Mouse (Mus musculus) frontal cortex, postnatal 10 days (tissue): ENCODE measurements around the gene Gm21974.
A peak's percentile ranks its signal among the peaks of the same experiment; 100 is the strongest.
"Not testable (repeated sequence)": the region's sequence is repeated elsewhere in the genome, so short reads cannot be mapped to it uniquely, and the experiment has no call there.

Source experiments
- DNase-seq, 2 experiments: peaks; one replicate each; pipeline ENCODE4 v3.0.0; 2022; ENCODE audit warnings: low spot score in 2 of 2, mixed read lengths in 1 of 2

Gene Gm21974

DNA sequence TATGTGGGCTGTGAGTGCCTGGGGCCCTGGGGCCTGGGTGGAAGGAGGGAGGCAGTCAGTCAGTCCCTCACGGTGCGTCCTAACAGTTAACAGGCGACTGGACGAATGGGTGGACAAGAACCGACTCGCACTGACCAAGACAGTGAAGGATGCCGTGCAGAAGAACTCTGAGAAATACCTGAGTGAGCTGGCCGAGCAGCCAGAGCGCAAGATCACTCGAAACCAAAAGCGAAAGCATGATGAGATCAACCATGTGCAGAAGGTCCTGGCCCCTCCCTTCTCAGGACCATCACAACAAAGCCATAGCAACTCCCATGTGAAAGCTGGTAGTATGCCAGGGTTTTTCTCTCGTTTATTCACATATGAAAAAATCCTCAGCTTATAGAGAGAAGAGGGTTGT, 20.0 kb upstream of the Gm21974 start:
- DNase-seq = no peak

DNA sequence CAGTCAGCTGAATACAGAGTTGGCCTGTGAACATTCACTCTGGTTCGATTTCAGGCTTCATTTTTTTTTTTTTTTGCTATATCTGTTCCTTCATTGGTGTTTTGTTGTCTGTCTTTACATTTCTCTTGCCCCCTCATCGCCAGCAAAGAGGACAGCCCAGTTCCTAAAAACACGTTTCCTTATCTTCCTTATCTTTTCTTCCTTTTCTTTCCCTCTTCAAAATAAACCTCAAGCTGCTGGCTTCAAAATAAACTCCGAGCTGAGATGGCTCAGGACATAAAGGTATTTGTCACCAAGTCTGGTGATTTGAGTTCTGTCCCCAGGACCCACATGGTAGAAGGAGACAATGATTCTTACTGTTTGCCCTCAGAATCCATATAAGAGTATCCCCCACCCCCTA, 17.7 kb upstream of the Gm21974 start:
- no peak for DNase-seq

DNA sequence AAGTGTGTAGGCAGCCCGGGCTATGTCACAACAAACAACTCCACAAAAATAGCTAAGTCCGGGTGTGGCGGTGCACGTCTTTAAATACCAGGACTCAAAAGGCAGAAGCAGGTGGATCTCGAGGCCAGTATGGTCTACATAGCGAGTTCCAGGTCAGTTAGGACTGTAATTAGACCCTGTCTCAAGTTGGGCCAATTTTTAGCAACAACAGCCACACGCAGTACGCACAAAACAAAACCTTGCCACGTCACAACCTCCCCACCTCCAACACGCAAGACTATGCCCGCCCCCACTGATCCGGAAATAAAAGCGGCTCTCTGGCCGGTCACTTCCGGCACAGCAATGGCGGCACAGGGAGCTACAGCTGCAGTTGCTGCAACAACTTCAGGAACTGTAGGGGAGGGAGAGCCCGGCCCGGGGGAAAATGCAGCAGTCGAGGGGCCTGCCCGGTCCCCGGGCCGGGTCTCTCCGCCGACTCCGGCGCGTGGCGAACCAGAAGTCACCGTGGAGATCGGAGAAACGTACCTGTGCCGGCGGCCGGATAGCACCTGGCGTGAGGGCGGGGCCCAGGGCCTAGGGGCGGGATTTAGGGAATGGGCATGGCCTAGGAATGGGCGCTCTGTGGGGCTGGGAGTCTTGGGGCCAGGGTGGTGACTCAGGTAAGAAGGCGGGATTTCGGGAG, 17.1 kb upstream of the Gm21974 start, which contains the start of gene Kat8:
Kat8 (plus strand) TSS at position 327 of the 682 bp plus-strand sequence.
- DNase-seq = peak; percentile 68 to 83

DNA sequence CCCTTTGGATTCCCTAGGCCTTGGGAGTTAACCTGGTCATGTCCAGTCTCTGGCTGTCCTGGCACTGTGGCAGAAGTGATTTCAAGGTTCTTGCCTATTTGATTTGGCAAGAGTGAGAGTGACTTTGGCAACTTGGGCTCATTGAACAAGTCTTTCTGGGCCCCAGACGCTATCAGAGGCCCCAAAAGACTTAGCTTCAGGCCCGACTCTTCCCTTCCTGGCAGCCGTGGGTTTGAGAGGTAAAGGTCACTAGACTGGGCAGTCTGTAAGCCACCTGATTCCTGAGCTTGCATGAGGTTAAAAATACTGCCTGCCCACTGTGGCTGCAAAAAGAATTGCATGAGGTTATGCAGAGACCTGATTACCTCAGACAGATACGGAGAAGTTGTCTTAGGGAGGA, 13.4 kb upstream of the Gm21974 start:
- no peak for DNase-seq

DNA sequence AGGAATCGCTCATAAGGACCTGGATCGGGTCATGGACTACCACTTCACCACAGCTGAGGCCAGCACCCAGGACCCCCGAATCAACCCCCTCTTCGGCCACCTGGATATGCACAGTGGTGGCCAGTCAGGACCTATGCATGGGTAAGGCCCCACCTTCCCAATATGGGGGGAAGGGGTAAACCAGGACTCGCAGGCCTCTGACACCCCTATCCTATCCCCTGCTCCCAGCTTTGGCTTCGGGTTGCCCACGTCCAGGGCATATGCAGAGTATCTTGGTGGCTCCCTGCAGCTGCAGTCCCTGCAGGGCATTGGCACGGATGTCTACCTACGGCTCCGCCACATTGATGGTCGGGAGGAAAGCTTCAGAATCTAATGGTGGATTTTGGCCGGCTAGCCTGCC, 12.7 kb upstream of the Gm21974 start:
- no peak for DNase-seq

DNA sequence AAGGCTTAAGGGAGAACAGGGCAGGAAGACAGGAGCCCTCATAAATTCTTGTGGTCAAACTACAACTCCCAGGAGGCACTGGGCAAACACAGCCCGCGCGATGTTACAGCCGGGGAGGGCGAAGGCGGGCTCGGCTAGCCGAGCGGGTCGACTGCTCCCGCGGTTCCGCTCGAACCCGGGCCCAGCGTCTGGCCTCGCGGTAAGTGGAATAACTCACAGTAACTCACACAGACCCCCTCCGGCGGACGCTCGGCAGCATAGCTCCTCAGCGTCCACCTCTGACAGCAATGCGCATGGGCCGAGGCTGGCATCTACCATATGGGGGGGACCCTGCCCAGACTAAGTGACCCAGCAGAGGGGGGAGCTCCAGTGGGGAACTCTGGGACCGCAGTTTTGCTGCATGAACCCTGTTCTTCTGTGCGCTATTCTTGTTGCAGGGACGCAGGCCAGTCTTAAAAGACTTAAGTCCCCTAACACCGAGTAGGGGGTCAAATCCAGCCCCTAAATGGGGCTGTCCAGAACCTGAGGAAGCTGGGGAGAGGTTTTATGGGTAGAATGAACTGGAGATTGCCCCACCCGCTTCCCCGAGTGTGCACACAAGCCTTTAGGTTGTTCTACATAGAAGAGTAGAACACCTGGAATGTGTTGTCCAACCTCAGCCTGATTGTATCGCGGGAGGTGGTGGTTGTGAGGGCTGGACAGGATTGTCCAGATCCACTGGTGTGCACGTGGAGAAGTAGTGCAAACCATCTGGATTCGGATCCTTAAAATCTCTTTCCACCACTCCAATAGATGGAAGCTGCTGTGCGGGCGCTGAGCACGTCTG, 8.9 kb upstream of the Gm21974 start, which contains the start of gene Bckdk:
Bckdk (plus strand) TSS at position 112 of the 826 bp plus-strand sequence.
- DNase-seq = peak; percentile 80 to 89

DNA sequence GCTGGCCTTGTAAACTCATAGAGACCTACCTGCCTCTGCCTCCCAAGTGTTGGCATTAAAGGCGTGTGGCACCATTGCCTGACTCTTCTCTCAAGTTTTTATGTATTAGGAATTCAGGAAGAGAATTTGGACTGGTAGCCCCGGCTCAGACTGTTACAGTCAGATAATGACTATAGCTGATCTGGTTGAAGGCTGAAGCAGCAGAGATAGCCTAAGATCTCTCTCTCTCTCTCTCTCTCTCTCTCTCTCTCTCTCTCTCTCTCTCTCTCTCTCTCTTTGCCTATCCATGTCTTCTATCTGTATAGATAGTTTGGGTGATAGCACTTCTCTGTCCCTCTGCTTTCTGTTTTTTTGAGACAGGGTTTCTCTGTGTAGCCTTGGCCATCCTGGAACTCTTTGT, 6.5 kb upstream of the Gm21974 start:
- DNase-seq = no peak

DNA sequence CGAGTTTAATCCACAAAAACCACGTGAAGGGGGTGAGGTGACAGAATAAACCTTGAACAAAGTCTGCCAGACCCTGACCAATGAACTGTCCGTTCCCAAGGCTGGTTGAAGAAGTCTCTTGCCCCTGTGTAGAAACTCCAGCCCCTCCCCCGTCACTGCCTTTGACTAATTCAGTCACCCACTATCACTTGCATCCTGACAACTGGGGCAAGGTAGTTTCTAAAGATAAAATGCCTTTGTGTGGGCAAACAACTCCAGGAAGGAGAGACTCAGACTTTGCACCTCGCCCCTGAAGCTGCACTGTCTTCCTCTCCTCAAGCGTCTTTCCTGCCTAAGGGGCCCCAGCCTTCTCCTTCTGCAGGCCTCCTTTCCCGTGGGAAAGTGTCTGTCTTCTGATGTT, 4.7 kb upstream of the Gm21974 start:
- DNase-seq = no peak

DNA sequence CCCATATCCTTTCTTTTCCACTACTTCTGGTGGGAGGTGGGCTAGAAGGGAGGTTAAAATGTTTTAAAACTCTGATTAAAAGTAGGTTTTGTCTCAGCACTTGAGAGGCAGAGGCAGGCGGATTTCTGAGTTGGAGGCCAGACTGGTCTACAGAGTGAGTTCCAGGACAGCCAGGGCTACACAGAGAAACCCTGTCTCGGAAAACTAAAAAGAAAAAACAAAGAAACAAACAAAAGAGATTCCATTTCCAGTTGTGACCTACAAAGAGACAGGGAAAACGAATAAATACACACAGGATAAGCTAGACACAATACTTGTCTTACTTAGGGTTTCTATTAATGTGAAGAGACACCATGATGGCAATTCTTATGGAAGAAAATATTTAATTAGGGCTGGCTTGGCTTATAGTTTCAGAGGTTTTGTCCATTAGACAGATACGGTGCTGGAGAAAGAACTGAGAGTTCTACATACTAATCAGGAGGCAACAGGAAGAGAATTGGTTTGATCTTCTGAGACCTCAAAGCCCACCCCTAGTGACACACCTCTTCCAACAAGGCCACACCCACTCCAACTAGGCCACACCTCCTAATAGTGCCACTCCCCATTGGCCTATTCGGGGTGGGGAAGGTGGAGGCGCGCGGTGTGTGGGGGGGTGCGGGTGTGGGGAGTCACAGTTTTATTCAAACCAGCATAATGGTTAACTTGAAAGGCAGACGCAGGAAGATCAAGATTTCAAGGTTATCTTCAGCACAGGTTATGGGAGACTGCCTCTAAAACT, 3.1 kb upstream of the Gm21974 start:
- no peak for DNase-seq

DNA sequence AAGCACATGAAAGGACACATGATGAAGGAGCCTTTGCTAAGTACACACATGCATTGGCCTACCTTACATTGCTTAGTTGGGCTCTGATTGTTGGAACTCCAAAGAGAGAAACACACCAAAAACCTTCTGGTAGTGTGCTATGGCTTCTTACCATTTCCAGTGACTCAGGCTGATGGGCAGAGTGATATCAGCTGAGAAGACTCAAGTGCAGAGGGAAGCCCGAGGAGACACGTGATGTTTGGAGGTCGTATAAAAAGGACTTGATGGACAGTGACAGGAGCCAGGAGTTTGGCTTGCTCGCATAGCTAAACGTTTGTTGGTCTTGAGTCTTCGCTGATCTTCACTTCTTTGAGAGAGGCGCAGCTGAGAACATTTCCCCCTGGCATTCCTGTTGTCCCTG, 2.3 kb upstream of the Gm21974 start:
- DNase-seq = no peak

DNA sequence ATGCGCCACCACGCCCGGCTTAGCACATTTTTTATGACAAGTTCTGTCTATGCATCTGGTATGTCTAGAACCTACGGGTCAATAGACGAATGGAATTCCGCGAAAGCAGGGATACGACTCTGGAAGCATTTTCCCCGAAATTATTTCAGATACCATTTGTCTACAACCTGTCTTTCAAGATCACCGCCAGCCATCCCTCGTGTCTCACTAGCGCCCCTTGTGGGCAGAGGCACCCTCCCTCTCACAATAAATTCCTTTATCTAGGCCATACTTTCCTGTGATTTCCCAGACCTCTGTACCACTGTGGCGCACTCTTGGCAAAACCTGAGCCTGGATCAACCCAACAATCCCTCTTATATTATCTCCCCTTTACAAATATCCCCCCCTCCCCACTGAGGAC, 1.1 kb upstream of the Gm21974 start:
- DNase-seq = no peak

DNA sequence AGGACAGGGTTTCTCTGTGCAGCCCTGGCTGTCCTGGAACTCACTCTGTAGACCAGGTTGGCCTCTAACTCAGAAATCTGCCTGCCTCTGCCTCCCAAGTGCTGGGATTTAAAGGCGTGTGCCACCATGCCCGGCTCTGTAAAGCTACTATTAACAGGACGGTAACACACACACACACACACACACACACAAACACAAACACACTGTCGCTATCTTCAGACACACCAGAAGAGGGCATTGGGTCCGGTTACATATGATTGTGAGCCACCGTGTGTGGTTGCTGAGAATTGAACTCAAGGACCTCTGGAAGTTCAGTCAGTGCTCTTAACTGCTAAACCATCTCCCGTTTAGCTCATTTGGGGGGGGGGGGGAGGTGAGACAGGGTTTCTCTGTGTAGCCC, 637 bp upstream of the Gm21974 start:
- DNase-seq = not testable (repeated sequence)

DNA sequence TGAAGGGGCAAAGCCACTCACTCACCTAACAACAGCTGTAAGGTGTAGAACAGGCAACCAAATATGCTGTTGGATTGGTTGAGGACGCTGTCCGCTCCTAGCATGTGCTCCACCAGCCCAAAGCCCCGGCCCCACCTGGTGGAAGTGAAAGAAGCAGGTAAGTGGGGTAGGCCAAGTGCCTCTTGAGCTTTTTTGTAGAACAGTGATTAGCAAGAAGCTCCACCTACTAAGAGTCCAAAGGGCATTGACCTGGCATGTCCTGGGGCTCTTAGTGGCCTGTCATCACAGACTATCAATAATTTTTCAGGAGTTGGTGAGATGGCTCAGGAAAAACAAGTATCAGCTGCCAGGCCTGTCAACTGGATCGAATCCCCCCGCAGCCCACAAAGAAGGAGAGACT, 774 bp downstream of the Gm21974 start:
- DNase-seq = no peak

DNA sequence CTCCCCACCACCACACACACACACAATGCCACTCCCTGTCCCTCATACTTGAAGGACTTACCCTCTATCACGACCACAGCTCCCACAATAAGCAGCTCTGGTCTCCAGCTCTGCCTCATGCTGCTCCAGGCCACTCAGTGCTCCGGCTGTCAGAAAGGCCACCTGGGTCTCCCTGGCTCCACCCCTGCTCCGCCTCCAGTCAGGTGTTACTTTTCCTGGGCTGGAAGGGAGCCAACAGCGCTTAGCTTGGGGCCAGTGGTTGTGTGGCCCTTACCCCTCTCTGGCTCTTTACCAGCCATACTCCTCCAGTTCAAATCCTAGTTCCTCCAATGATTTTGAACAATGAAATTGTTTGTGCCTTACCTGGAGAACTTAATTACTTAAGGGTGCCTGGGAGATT, 4.5 kb downstream of the Gm21974 start, which contains the start of gene Prss53:
Prss53 (minus strand) TSS at position 173 of the 400 bp plus-strand sequence.
- DNase-seq = no peak

DNA sequence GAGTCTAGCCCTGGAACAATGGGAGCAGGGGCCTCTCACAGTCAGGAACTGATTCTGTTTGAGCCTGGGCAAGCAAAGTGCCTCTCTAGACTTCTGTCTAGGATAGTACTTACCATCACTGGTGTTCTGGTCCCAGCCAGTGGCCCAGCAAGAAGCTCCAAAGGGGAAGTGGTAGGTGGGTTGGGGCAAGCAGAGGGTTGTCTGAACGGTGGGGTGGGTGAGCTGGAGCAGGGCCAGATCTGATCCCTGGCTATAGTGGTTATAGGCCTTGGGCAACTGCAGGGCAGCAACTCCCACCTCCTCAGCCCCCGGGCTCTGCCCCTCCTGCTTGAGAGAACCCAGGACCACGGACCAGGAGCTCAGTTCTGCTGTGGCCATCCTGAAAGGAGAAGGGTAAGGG, 6.4 kb downstream of the Gm21974 start:
- DNase-seq = no peak

DNA sequence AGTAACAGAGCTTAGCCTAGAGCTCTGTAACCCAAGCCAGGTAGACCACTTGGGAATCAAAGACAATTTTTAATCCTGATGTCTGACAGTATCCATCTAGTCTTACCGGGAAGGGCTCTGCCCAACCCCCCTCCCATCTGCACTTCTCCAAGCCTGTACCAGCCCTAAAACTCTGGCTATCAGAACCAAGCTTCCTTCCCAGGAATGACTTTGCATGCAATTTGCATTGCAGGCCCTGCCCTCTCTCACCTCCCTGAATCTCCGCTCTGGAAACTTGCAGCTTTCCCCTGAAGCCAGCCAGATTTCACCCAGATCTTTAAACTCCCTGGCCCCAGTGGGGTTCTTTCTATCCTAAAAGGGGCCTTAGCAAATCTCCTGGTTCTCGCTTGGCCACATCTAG, 7.5 kb downstream of the Gm21974 start:
- no peak for DNase-seq

DNA sequence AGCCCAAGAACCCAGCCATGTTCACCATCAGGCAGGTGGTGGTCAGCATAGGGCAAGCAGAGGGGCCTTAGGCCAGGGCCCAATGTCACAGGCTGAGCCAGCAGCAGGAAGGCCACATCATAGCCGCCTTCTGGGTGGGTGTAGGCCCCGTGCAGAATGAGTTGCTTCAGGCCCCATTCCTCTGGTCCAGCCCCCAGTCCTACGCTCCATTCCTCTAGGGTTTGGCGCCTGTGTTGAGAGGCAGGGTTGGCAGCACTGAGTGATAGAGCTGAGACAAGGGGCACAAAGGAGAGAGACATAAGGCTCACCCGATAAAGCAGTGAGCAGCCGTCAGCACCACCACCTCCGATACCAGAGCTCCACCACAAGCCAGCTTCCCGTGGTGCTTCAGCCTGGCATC, 8.1 kb downstream of the Gm21974 start:
- DNase-seq = no peak

DNA sequence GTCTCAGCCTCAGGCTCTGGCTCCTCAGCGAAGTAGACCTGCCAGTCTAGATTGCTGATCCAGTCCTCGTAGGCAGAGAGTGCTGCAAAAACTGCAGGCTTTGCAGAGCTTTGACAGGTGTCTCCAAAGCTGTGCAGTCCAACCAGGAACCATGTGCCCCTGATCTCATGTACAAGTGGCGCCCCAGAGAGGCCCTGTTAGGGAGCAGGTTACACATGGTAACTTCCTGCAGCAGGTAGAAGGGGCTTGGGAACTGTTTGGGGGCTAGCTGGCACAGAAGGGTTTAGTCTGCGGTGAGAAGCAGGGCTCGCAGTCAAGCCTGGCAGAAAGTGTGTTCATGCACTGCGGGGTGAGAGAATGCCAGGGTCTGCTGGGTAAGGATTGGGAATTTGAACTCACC, 8.7 kb downstream of the Gm21974 start:
- no peak for DNase-seq

DNA sequence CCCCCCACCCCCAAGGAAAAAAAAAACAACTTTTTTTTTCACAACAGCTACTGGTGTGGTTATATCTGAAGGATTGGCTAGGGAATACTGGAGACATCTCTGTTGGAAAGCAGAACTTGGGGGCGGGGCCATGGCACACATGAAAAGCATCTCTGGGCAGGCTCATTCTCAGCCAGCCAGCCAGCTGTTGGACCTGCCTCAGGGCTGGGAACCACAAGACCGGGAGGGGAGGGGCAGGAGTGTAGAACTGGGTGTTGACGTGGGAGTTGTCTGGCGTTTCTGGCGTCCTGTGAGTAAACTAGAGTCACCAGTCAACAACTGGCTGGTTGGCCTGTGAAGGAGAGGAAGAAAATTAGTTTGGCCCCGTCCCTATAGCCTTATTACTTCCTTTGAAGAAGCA, 9.3 kb downstream of the Gm21974 start:
- no peak for DNase-seq

DNA sequence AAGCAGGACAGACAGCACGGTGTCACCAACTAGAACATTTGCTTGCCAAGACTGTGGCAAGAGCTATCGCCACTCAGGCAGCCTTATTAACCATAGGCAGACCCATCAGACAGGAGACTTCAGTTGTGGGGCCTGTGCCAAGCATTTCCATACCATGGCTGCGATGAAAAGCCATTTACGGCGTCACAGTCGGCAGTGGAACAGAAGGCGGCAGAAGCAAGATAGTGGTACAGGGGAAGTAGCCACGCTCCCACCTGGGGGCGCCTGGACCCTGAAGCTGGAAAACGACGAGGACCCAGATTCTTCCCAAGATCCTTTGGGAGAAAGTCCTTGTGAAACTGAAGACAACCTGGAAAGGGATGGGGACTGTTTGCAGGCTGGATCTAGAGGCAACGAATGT, 14.8 kb downstream of the Gm21974 start:
- no peak for DNase-seq

DNA sequence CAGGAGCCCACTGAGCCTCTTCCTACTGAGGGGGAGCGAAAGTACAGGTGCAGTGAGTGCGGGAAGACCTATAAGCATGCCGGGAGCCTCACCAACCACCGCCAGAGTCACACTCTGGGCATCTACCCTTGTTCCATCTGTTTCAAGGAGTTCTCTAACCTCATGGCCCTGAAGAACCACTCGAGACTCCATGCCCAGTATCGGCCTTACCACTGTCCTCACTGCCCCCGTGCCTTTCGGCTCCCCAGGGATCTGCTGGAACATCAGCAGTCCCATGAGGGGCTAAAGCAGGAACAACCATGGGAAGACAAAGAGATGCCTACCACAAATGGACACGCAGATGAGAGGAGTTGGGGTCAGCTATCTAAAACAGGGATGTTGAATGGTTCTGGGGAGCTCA, 16.0 kb downstream of the Gm21974 start:
- no peak for DNase-seq
